Mouse (Mus musculus): ENCODE measurements around the gene Pim1. TPM values are rescaled to one million over a fixed set of nuclear protein-coding genes. Genes with fewer than 3 reads are reported as not detected.
"Not testable (repeated sequence)": the region's sequence is repeated elsewhere in the genome, so short reads cannot be mapped to it uniquely, and the experiment has no call there.

The Pim1 gene
- polyA plus RNA-seq, 1 experiment from 2014 or later: 9.0 TPM

DNA sequence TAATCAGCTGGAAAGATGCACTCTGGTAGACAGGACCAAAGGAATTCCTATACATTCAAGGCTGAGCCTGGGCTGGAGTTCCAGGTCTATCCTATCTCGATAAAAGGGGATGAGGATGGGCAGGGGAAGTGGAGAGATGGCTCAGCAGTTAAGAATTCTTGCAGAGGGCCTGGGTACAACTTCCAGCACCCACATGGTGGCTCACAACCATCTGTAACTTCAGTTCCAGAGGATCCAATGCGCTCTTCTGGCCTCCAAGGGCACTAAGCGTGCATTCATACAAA, 6.5 kb downstream of the Pim1 start:
- peaks cover 7% of the 10 kb centered on the region; the same call in 1 of the 2 replicates for H3K36me3 ChIP-seq
- WGBS: 92% methylated on average over 3 of the region's 3 CpGs

DNA sequence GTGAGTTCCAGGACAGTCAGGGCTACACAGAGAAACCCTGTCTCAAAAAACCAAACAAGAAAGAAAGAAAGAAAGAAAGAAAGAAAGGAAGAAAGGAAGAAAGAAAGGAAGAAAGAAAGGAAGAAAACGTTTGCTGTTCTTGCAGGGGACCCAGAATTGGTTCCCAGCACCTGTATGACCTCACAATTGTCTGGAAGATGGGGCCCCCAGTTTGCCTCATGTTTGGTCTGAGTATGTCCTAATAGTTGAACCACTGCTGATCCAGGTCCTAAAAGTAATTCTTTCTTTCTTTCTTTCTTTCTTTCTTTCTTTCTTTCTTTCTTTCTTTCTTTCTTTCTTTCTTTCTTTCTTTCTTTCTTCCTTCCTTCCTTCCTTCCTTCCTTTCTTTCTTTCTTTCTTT, 6.9 kb downstream of the Pim1 start:
- H3K9me3 ChIP-seq (replicated peaks); H3K4me2 ChIP-seq; H3K4me3 ChIP-seq (replicated peaks); ATAC-seq (ENCODE audit: low FRiP score); H3K27ac ChIP-seq (replicated peaks); H3K27me3 ChIP-seq (replicated peaks); H3K9ac ChIP-seq (replicated peaks); H3K36me3 ChIP-seq: not testable (repeated sequence)
- H3K4me1 ChIP-seq: peaks cover 13% of the 10 kb centered on the region
- WGBS: 72% methylated on average over 1 of the region's 1 CpGs

More for the DNA sequence above, 6.5 kb downstream of the Pim1 start:
- H3K4me3 ChIP-seq (replicated peaks): no peak overlapping the region
- no peak overlapping the region for H3K27ac ChIP-seq (replicated peaks)
- peaks cover 18% of the 10 kb centered on the region for H3K4me1 ChIP-seq
- H3K27me3 ChIP-seq (replicated peaks): no peaks in the 10 kb centered on the region
- no peak for ATAC-seq (ENCODE audit: low FRiP score)
- H3K4me2 ChIP-seq: no peak overlapping the region
- H3K9me3 ChIP-seq (replicated peaks): no peaks in the 10 kb centered on the region
- no peak overlapping the region for H3K9ac ChIP-seq (replicated peaks)

DNA sequence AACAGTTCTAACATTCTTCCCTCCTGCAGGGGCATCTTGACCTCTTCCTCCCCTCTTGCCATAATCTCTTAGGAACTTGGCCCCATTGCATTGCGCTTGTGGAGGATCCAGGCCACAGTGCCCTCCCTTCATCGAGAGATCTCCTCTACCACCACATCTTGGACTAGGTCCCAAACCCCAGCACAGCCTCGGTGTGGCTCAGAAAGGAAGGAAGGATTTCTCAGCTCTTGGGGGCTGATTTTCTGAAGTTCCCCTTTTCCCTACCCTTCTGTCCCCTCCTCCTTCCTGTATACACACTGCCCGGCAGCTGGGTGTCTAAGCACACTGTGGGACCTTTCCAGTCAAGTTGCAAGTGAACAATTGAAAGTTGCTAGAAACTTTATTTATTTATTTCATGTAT, 7.5 kb downstream of the Pim1 start:
- Histone ChIP-seq H3K27me3 (replicated peaks) (no peaks in the 10 kb centered on the region), H3K36me3 (peaks cover 7% of the 10 kb centered on the region; the same call in 1 of the 2 replicates), H3K27ac (replicated peaks) (no peak overlapping the region), H3K4me2 (no peak overlapping the region), H3K9ac (replicated peaks) (no peak overlapping the region), H3K9me3 (replicated peaks) (no peaks in the 10 kb centered on the region), H3K4me1 (peaks cover 13% of the 10 kb centered on the region), H3K4me3 (replicated peaks) (no peak overlapping the region)
- 62% methylated on average over 4 of the region's 4 CpGs for WGBS
- ATAC-seq (ENCODE audit: low FRiP score): no peak

DNA sequence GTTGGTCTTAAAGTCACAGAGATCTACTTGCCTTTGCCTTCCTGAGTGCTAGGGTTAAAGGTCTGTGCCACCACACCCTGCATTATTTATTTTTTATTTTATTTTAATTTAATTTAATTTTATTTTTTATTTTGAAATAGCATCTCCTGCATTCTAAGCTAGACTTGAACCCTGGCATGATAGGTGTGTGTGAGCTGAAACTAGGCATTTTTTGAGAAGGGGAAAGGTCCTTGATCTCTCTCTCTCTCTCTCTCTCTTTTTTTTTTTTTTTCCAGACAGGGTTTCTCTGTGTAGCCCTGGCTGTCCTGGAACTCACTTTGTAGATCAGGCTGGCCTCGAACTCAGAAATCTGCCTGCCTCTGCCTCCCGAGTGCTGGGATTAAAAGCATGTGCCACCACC, 8.4 kb downstream of the Pim1 start:
- not testable (repeated sequence) for H3K4me1 ChIP-seq; H3K9me3 ChIP-seq (replicated peaks); H3K9ac ChIP-seq (replicated peaks); H3K36me3 ChIP-seq; ATAC-seq (ENCODE audit: low FRiP score); H3K4me2 ChIP-seq; H3K4me3 ChIP-seq (replicated peaks); H3K27ac ChIP-seq (replicated peaks); H3K27me3 ChIP-seq (replicated peaks)
- 91% methylated on average over 2 of the region's 2 CpGs for WGBS

DNA sequence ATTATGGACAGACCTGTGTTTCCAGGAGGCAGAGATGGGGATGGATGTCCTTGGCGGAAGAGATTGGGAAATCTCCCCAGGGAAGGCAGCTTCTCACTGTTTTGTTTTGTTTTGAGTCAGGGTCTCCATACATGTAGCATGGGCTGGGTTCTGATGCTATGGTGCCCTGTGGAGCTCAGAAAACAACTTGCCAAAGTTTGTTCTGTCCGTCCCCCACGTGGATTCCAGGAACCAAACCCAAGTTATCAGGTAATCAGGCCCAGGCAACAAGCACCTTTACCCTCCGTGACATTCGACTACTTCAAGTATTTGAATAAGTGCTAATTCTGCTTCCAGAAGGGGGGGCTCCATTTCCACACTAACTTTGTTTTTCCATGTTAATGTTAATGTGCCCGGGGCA, 9.0 kb downstream of the Pim1 start:
- Histone ChIP-seq H3K9ac (replicated peaks) (no peak overlapping the region), H3K4me1 (peaks cover 9% of the 10 kb centered on the region), H3K4me3 (replicated peaks) (no peak overlapping the region), H3K4me2 (no peak overlapping the region), H3K27me3 (replicated peaks) (no peaks in the 10 kb centered on the region), H3K27ac (replicated peaks) (no peak overlapping the region), H3K9me3 (replicated peaks) (no peaks in the 10 kb centered on the region), H3K36me3 (peaks cover 2% of the 10 kb centered on the region; the same call in 1 of the 2 replicates)
- ATAC-seq (ENCODE audit: low FRiP score): no peak
- WGBS: 82% methylated on average over 6 of the region's 6 CpGs

DNA sequence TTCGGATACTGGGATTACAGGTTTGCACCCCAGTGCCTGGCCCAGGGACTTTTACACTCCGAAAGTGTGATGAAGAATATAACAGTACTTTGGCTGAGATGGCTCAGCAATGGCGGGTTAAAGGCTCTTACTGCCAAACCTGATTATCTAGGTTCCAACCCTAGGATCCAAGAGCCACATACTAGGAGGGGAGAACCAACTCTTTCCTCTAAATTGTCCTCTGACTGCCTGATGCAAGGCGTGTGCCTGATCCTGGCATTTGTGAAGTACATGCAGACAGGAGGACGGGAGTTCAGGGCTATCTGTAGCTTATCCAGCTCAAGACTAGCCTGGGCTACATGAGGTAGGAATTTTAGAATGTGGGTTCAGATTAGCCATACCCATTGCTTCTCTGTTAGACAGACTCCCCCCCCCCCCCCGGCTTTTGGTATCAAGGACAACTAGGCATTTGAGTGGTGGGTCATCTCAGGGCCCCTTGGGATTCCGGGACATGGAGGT, 9.7 kb downstream of the Pim1 start:
- no peak overlapping the region for H3K27ac ChIP-seq (replicated peaks)

DNA sequence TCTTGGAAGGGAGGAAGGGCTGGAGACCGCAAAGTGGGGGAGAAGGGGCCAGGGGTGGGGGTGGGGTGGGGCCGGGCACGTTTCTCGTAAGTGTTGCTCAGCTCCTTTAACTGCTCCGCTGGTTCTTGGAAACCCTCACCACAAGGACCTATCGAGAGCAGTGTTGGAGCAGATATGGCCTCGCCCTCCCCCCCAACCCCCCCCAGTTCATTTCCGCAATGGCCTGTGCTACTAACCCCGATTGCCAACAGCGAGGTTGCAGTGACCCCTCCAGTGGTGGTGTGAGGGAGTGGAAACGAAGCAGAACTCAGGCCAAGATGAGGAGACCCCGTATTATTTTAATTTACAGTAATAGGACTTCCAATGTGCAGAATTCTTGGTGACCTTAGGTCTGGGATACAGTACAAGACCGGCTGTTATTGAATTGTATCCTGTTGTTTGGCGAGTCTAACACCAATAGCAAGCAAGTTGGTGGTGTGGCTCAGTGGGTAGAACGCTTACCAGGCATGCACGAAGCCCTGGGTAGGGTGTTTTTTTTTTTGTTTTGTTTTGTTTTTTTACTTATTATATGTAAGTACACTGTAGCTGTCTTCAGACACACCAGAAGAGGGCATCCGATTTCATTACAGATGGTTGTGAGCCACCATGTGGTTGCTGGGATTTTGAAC, 10.4 kb downstream of the Pim1 start:
- H3K4me1 ChIP-seq: peaks cover 9% of the 10 kb centered on the region
- no peak overlapping the region for H3K27ac ChIP-seq (replicated peaks)
- H3K27me3 ChIP-seq (replicated peaks): no peaks in the 10 kb centered on the region
- ATAC-seq (ENCODE audit: low FRiP score): no peak
- H3K9me3 ChIP-seq (replicated peaks): no peaks in the 10 kb centered on the region
- WGBS: 80% methylated on average over 17 of the region's 17 CpGs
- no peak overlapping the region for H3K9ac ChIP-seq (replicated peaks)
- H3K36me3 ChIP-seq: no peaks in the 10 kb centered on the region
- H3K4me2 ChIP-seq: no peak overlapping the region
- no peak overlapping the region for H3K4me3 ChIP-seq (replicated peaks)

More for the DNA sequence above, 9.7 kb downstream of the Pim1 start:
- no peaks in the 10 kb centered on the region for H3K27me3 ChIP-seq (replicated peaks)
- ATAC-seq (ENCODE audit: low FRiP score): no peak
- no peak overlapping the region for H3K9ac ChIP-seq (replicated peaks)
- H3K9me3 ChIP-seq (replicated peaks): no peaks in the 10 kb centered on the region
- H3K36me3 ChIP-seq: no peaks in the 10 kb centered on the region
- no peak overlapping the region for H3K4me2 ChIP-seq
- H3K4me3 ChIP-seq (replicated peaks): no peak overlapping the region
- peaks cover 9% of the 10 kb centered on the region for H3K4me1 ChIP-seq
- 82% methylated on average over 7 of the region's 7 CpGs for WGBS

DNA sequence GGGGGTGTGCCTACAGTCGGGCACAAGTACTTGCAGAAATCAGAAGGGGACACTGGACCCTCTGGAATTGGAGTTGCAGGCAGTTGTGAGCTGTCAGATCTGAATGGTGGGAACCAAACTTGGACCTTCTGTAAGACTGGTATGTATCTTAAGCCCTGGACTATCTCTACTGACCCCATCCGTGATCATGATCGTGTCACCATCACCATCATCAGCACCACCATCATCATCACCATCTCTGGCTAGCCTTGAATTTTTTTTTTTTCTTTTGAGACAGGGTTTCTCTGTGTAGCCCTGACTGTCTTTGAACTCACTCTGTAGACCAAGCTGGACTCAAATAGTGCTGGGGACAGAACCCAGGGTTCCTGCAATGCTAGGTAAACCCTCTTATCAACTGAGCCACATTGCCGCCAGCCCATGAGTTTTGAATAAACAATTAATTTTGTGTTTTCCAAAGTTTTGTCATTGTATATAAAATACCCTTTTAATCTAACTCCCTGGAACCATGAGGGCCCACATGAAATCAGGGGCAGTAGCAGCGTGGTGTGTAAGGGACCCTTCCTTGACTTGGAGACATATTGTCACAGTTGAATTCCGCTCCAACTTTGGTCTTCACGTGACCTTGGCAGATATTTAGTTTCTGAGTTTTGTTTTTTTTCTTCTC, 11.6 kb downstream of the Pim1 start:
- peaks cover 9% of the 10 kb centered on the region for H3K4me1 ChIP-seq
- ATAC-seq (ENCODE audit: low FRiP score): no peak
- H3K4me2 ChIP-seq: no peak overlapping the region
- no peak overlapping the region for H3K9ac ChIP-seq (replicated peaks)
- H3K27me3 ChIP-seq (replicated peaks): no peaks in the 10 kb centered on the region
- no peak overlapping the region for H3K27ac ChIP-seq (replicated peaks)
- H3K4me3 ChIP-seq (replicated peaks): no peak overlapping the region
- H3K36me3 ChIP-seq: no peaks in the 10 kb centered on the region
- WGBS: 89% methylated on average over 7 of the region's 7 CpGs
- no peaks in the 10 kb centered on the region for H3K9me3 ChIP-seq (replicated peaks)

DNA sequence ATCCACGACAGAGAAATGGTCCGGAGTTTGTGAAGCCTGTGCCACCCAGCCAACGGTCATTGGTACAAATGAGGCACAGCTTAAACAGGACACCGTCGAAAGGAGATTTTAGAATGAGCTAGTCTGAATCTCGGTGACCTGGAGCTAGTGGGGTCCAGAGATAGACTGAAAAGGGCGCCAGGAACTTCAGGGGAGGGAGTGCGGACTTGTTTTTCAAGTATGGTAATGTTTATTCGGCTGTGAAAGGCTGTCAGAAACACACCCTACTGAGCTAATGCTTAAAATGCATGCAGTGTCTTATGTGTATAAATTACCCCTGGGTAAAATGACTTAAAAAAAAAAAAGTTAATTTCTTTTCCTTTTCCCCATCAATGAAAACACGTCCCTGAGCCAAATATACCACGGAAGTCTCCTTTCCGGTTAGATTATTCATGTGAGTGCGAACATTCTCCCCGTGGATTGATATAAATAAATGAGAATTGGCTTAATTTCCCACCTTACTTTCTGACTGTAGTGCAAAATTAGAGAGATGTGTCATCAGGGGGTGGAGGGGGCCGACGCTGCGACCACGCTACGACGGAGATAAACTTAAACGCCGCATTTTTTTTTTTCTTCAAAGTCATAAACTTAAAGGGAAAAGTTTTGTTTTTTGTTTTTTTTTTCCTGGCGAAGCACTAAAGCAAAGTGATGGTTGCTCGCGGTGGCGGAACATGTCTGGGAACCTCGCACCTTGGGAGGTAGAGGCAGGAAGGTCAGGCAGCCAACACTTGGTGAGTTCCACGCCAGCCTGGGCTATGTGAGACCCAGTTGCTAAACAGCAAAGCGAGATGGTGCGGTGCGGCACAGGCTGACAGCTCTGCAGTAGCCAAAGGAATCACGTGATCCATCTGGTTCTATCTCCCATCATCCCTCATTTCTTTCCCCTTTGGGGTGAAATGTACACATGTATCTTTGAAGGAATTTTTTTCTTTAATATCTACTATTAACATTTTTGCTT, 12.4 kb downstream of the Pim1 start:
- H3K27ac ChIP-seq (replicated peaks): no peak overlapping the region
- no peak overlapping the region for H3K9ac ChIP-seq (replicated peaks)
- peak overlapping the region; percentile 39 for H3K4me2 ChIP-seq
- H3K27me3 ChIP-seq (replicated peaks): no peaks in the 10 kb centered on the region
- H3K4me3 ChIP-seq (replicated peaks): no peak overlapping the region
- no peaks in the 10 kb centered on the region for H3K36me3 ChIP-seq
- no peak for ATAC-seq (ENCODE audit: low FRiP score)
- WGBS: 24% methylated on average over 32 of the region's 32 CpGs
- peaks cover 9% of the 10 kb centered on the region for H3K4me1 ChIP-seq
- no peaks in the 10 kb centered on the region for H3K9me3 ChIP-seq (replicated peaks)

DNA sequence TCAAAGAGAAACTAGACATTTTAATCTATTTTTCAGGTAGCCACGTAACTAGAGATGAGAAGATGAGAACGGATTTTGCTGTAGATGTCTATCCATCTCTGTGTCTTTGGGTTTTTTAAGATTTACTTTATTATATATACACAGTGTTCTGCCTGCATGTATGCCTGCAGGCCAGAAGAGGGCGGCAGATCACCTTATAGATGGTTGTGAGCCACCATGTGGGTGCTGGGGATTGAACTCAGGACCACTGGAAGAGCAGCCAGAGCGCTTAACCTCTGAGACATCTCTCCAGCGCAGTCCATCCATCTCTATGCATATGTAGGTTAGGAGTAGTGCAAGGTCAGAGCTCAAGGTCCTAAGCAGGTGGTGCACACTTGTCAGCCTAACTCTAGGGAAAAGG, 13.1 kb downstream of the Pim1 start:
- no peak for ATAC-seq (ENCODE audit: low FRiP score)

DNA sequence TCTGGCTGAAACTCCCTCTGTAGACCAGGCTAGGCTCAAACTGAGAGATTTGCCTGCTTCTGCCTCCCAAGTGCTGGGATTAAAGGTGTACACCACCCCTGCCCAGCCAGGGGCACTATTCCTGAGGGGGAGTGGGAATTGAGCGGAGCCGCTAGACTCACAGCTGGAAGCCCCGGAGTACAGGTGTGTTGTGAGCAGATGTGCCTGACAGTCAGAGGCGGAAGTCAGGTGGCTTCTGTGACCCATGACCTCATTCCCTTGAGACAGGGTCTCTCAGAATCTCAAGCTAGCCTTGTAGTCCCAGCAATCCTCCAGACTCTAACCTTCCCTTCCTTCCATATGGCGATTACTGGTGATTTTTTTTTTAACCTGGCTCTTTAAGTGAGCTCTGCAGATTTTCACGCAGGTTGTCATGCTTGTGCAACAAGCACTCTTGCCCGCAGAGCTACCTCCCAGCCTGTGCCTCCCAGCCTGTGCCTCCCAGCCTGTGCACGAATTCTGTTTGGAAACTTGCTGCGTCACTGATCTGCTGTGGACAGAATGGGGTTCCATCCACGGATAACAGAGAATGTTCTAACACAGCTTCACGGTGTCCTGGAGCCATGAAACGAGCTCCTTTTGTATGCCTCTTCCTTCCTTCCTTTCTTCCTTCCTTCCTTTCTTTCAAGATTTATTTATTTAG, 18.5 kb downstream of the Pim1 start:
- no peak overlapping the region for H3K27ac ChIP-seq (replicated peaks)
- H3K4me2 ChIP-seq: no peak overlapping the region
- WGBS: 69% methylated on average over 12 of the region's 12 CpGs
- no peak overlapping the region for H3K4me3 ChIP-seq (replicated peaks)
- no peak for ATAC-seq (ENCODE audit: low FRiP score)
- no peaks in the 10 kb centered on the region for H3K27me3 ChIP-seq (replicated peaks)
- no peaks in the 10 kb centered on the region for H3K9me3 ChIP-seq (replicated peaks)
- H3K9ac ChIP-seq (replicated peaks): no peak overlapping the region
- H3K4me1 ChIP-seq: no peaks in the 10 kb centered on the region
- H3K36me3 ChIP-seq: no peaks in the 10 kb centered on the region

More for the DNA sequence above, 13.1 kb downstream of the Pim1 start:
- Histone ChIP-seq H3K9me3 (replicated peaks) (no peaks in the 10 kb centered on the region), H3K27me3 (replicated peaks) (no peaks in the 10 kb centered on the region), H3K4me2 (no peak overlapping the region), H3K4me3 (replicated peaks) (no peak overlapping the region), H3K36me3 (no peaks in the 10 kb centered on the region), H3K9ac (replicated peaks) (no peak overlapping the region), H3K27ac (replicated peaks) (no peak overlapping the region), H3K4me1 (peaks cover 9% of the 10 kb centered on the region)
- 85% methylated on average over 5 of the region's 5 CpGs for WGBS
